Mouse (Mus musculus): ENCODE results near the gene Ehd2.

DNA sequence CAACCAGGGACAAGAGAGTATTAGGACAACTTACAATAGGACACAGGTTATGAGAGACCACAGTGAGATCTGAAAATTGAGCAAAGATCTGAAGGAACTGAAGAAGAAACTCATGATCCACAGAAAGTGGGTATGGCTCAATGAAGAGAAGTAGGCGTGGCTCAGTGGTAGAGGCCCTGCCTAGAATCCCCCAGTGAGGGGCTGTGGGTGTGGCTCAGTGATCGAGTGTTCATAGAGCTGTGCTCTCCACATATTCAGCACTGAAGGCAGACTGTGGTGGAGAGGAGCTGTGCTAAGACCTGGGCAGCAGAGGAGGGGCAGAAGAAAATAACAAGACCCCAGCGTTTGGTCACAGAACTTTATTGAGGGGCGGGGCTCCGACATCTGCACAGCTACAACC, 29.9 kb downstream of the Ehd2 start:
- TF ChIP-seq CTCF (IDR thresholded peaks at IDR 0.05; ENCODE audit: low read depth, low read length) (no peak), GATA1 (IDR thresholded peaks at IDR 0.05; ENCODE audit: borderline replicate concordance, low read length) (no peak)
